Mouse (Mus musculus) heart, embryonic 14.5 days (tissue): ENCODE results near the gene Abcb10. TPM values are rescaled to one million over a fixed set of nuclear protein-coding genes. Genes with fewer than 3 reads are reported as not detected.

Experiments used
- ATAC-seq: fragments of 200-750 bp; cut with Nextera tagmentation; 2 replicates; pipeline ENCODE4 v1.8.0; 2017; ENCODE audit warnings: low read depth, moderate TSS enrichment; ENCODE audit not compliant: insufficient number of reproducible peaks, insufficient read depth, low FRiP score
- H3K27ac ChIP-seq, 2 experiments: fragments of 200-500 bp in 1 of 2; fragments of 300-500 bp in 1 of 2; sonication (generic) in 1 of 2; replicated peaks in 1 of 2; 2 replicates each; pipeline ENCODE4 v1.5.1; 2012 to 2014; ENCODE audit warnings: low read depth in 2 of 2, low read length in 2 of 2, control low read depth in 1 of 2, mild to moderate bottlenecking in 1 of 2, mixed read lengths in 1 of 2; ENCODE audit not compliant: control insufficient read depth in 1 of 2, insufficient read depth in 1 of 2
- H3K27me3 ChIP-seq: fragments of 300-500 bp; sonication (generic); 2 replicates; pipeline ENCODE4 v1.6.1; 2014; ENCODE audit warnings: mild to moderate bottlenecking, low read length, control low read depth; ENCODE audit not compliant: control insufficient read depth, insufficient read depth
- H3K36me3 ChIP-seq: fragments of 300-500 bp; sonication (generic); 2 replicates; pipeline ENCODE4 v1.6.1; 2014; ENCODE audit warnings: mild to moderate bottlenecking, control low read depth, low read length, mixed read lengths; ENCODE audit not compliant: control insufficient read depth, insufficient read depth
- H3K4me1 ChIP-seq, 2 experiments: fragments of 200-500 bp in 1 of 2; fragments of 300-500 bp in 1 of 2; sonication (generic) in 1 of 2; 2 replicates each; pipeline ENCODE4 v1.6.1; 2012 to 2014; ENCODE audit warnings: low read length in 2 of 2, control low read depth in 1 of 2, mixed read lengths in 1 of 2; ENCODE audit not compliant: control insufficient read depth in 2 of 2, insufficient read depth in 2 of 2
- H3K4me2 ChIP-seq: fragments of 300-500 bp; sonication (generic); 2 replicates; pipeline ENCODE4 v1.6.1; 2014; ENCODE audit warnings: mild to moderate bottlenecking, low read length
- H3K4me3 ChIP-seq, 2 experiments: fragments of 200-500 bp in 1 of 2; fragments of 300-500 bp in 1 of 2; sonication (generic) in 1 of 2; 2 replicates each; pipeline ENCODE4 v1.5.1; 2012 to 2014; ENCODE audit warnings: low read length in 2 of 2, mild to moderate bottlenecking in 2 of 2, control low read depth in 1 of 2, low read depth in 1 of 2, moderate library complexity in 1 of 2; ENCODE audit not compliant: control insufficient read depth in 1 of 2, insufficient read depth in 1 of 2
- H3K9ac ChIP-seq: fragments of 300-500 bp; sonication (generic); 2 replicates; pipeline ENCODE4 v1.6.1; 2014; ENCODE audit warnings: mild to moderate bottlenecking, low read length
- H3K9me3 ChIP-seq: fragments of 300-500 bp; sonication (generic); 2 replicates; pipeline ENCODE4 v1.6.1; 2016; ENCODE audit warnings: low read length, control low read depth; ENCODE audit not compliant: control insufficient read depth
- WGBS: fragments of 180-500 bp; shearing (Covaris S2); extraction: QIAGEN DNeasy Blood & Tissue Kit; methylation state at CpG from one replicate; pipeline ENCODE4 v1.1.7; 2014; 5-methylcytosine and 5-hydroxymethylcytosine counted together
- polyA plus RNA-seq: library from polyadenylated mRNA; unstranded; fragments of >200 nt; fragmentation: Nextera tagmentation; extraction: Ambion mirVana; gene quantifications from 2 replicates; pipeline ENCODE4 v1.2.1, GENCODE M21; 2014

The Abcb10 gene
- polyA plus RNA-seq, 1 experiment from 2014 or later: 21.5 TPM

GRCm38 (mm10) chr8:123960056-123960455 lies 22.9 kb downstream of the Abcb10 start:
- Histone ChIP-seq H3K4me2 (no peak overlapping the region), H3K4me1 (no peaks in the 10 kb centered on the region), H3K4me3 (no peak overlapping the region), H3K27ac (no peak overlapping the region), H3K27me3 (no peaks in the 10 kb centered on the region), H3K36me3 (peaks cover 80% of the 10 kb centered on the region), H3K9me3 (no peaks in the 10 kb centered on the region), H3K9ac (no peak overlapping the region)
- WGBS: 81% methylated on average over 9 of the region's 9 CpGs
- ATAC-seq: no peak

- no peaks in the 10 kb centered on the region for H3K4me1 ChIP-seq
- no peaks in the 10 kb centered on the region for H3K9me3 ChIP-seq
- peaks cover 80% of the 10 kb centered on the region for H3K36me3 ChIP-seq
- no peak for ATAC-seq
- WGBS: 91% methylated on average over 6 of the region's 6 CpGs
- H3K4me3 ChIP-seq: no peak overlapping the region
- no peak overlapping the region for H3K9ac ChIP-seq
- H3K27ac ChIP-seq: no peak overlapping the region
- no peak overlapping the region for H3K4me2 ChIP-seq
- no peaks in the 10 kb centered on the region for H3K27me3 ChIP-seq
Measured at GRCm38 (mm10) chr8:123959473-123959872, 23.4 kb downstream of the Abcb10 start.

- Histone ChIP-seq H3K4me2 (no peak overlapping the region), H3K4me3 (no peak overlapping the region), H3K27ac (no peak overlapping the region), H3K4me1 (no peaks in the 10 kb centered on the region), H3K9me3 (no peaks in the 10 kb centered on the region), H3K36me3 (peaks cover 85% of the 10 kb centered on the region), H3K27me3 (no peaks in the 10 kb centered on the region), H3K9ac (no peak overlapping the region)
- ATAC-seq: no peak
- 73% methylated on average over 17 of the region's 17 CpGs for WGBS
Measured at GRCm38 (mm10) chr8:123958130-123958529, 24.8 kb downstream of the Abcb10 start.

GRCm38 (mm10) chr8:123954246-123954645 lies 28.7 kb downstream of the Abcb10 start:
- H3K4me1 ChIP-seq: peaks cover 2 to 7% of the 10 kb centered on the region in 2 experiments; a peak in 2 of 4 replicates
- H3K36me3 ChIP-seq: peaks cover 67% of the 10 kb centered on the region
- no peak for ATAC-seq
- no peaks in the 10 kb centered on the region for H3K9me3 ChIP-seq
- no peak overlapping the region for H3K4me3 ChIP-seq
- H3K9ac ChIP-seq: no peak overlapping the region
- 90% methylated on average over 8 of the region's 8 CpGs for WGBS
- no peak overlapping the region for H3K27ac ChIP-seq
- H3K4me2 ChIP-seq: no peak overlapping the region
- no peaks in the 10 kb centered on the region for H3K27me3 ChIP-seq

GRCm38 (mm10) chr8:123953686-123954085 lies 29.2 kb downstream of the Abcb10 start:
- Histone ChIP-seq H3K9me3 (no peaks in the 10 kb centered on the region), H3K4me1 (peaks cover 2 to 7% of the 10 kb centered on the region in 2 experiments; a peak in 2 of 4 replicates), H3K27ac (no peak overlapping the region), H3K4me3 (no peak overlapping the region), H3K4me2 (no peak overlapping the region), H3K36me3 (peaks cover 61% of the 10 kb centered on the region), H3K9ac (no peak overlapping the region), H3K27me3 (no peaks in the 10 kb centered on the region)
- 83% methylated on average over 8 of the region's 8 CpGs for WGBS
- no peak for ATAC-seq

GRCm38 (mm10) chr8:123950077-123950802 lies 32.7 kb downstream of the Abcb10 start:
- Histone ChIP-seq H3K9ac (peak overlapping the region; percentile 93), H3K27me3 (no peaks in the 10 kb centered on the region), H3K4me3 (peak overlapping the region; percentile 64 to 82), H3K36me3 (peaks cover 47% of the 10 kb centered on the region), H3K4me2 (peak overlapping the region; percentile 92), H3K4me1 (peaks cover 2 to 12% of the 10 kb centered on the region in 2 experiments; a peak in 3 of 4 replicates), H3K9me3 (no peaks in the 10 kb centered on the region), H3K27ac (peak overlapping the region in 1 of 2 experiments; percentile 87; a peak in 2 of 4 replicates)
- no peak for ATAC-seq
- 32% methylated on average over 10 of the region's 10 CpGs for WGBS

- Histone ChIP-seq H3K36me3 (peaks cover 46% of the 10 kb centered on the region), H3K27ac (peak overlapping the region; percentile 70 to 87), H3K4me3 (peak overlapping the region; percentile 64 to 82), H3K27me3 (no peaks in the 10 kb centered on the region), H3K4me1 (peaks cover 2 to 12% of the 10 kb centered on the region in 2 experiments; a peak in 3 of 4 replicates), H3K9me3 (no peaks in the 10 kb centered on the region), H3K9ac (peak overlapping the region; percentile 93), H3K4me2 (peak overlapping the region; percentile 92)
- 0 out of 2 replicates have a peak, but pooled peaks have one; percentile 5 for ATAC-seq
- 2% methylated on average over 10 of the region's 10 CpGs for WGBS
Measured at GRCm38 (mm10) chr8:123949686-123949986, 33.3 kb downstream of the Abcb10 start.
